Mouse (Mus musculus): ENCODE results near the gene Prop1.

Gene Prop1

DNA sequence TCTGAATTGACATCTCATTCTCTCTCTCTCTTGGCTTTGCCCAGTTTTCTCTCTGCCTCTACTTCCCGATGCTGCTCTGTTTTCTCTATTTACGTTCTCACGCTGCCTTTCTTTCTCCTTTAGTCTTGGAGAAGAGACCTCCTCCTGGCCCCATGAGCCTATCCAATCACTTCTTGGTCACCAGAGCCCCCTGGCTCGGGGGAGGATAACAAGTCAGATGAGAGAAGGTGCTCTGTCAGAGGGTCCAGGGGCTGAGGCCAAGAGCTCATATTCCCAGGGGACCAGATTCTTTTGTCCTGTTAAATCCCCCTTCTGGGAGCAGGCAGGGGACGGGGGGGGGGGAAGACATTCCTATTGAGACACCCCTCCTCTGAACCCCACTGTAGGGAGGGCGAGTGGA, at the start of gene Prop1:
TSS of gene Prop1 (minus strand) at position 101 of the 400 bp plus-strand sequence.
- no peak for DNase-seq (ENCODE audit: low spot score in 2 of 2)

DNA sequence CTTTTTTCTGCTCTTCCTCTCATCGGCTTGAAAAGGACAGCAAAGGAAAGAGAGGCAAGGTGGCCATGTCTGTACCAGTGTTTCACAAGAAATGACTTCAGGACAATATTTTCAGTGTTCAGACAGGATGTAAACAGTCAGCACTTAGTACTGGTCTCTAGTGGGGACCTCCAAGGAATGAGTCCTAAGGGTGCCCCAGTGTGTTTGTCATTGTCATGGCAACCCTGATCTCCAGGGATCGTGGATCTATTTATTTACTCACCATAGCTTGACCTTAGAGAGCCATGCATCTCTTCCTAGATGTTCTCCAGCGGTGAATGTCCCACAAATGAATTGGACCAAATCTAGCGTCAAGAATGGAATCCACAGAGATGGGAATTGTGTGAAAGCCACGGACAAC, 49.7 kb upstream of the Prop1 start, which contains the start of gene Olfr51:
TSS of gene Olfr51 (plus strand) at position 301 of the 400 bp plus-strand sequence.
- no peak for DNase-seq (ENCODE audit: low spot score in 2 of 2)

DNA sequence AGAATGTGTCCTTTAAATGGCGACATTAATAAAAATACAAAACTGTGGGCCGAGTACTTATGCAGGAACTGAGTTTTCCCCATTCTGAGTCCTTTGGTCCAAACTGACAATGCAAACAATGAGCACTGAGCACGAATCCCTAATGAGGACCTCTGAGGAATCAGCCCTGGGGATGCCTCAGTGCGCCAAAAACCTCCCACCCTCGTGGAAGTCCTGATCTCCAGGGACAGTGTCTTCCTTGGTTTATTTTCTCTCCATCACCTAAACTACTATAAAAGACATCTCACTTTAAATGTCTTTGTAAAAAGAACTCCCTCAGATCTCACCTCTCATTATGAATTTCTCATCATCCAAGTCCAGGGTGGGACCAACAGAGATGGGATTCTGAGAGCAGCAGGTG, 28.1 kb upstream of the Prop1 start, which contains the start of gene Olfr1377:
TSS of gene Olfr1377 (plus strand) at position 301 of the 400 bp plus-strand sequence.
- DNase-seq (ENCODE audit: low spot score in 2 of 2) = no peak

DNA sequence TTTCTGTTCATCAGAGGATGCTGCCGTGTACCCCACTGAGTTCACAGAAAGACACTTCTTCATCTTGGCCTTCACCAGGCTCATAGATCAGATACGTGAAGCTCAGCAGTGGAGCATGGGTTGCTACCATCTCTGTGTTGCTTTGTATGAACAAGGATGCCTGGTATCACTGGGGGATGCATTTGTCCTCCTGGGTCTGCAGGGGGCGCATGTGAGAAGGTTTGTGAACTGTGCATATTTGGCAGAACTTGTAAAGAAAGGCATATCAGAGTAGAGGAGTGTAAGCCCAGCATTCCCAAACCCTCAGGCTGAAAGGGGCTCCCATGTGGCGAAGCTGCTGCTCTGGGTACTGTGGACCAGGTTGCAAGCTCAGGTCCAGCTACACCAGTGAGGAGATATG, 23.7 kb upstream of the Prop1 start:
- no peak for DNase-seq (ENCODE audit: low spot score in 2 of 2)

DNA sequence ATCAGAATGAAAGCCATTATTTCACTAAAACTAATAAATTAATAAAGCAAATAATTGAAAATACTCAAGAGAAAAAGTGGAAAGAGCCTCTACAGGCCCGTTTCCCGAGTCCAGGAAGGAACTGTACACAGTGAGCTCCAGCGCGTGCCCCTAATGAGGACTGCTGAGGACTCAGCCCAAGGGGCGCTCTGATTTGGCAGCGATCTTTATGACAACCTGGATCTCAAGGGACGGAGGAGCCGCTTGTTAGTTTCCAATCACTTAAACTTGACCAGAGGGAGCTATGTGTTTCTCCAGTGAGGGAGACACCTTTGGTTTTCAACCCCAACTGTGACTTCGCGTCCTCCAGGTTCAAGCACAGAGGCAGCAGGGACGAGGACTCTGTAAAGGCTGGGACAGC, 12.7 kb upstream of the Prop1 start, which contains the start of gene Olfr1378:
TSS of gene Olfr1378 (plus strand) at position 301 of the 400 bp plus-strand sequence.
- no peak for DNase-seq (ENCODE audit: low spot score in 2 of 2)

DNA sequence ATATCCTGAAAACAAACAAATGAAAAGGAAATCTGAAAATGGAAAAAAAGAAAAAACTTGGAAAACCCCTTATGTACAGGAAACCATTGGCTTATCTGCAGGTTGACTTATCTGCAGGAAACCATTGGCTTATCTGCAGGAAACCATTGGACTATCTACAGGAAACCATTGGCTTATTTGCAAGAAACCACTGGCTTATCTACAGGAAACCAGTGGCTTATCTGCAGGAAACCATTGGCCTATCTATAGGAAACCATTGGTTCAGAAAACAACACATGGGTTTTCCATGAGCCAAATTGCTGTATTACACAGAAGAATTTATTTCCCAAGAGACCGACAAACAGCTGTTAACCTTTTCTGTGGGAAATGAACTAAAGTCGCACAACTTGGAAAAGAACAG, 11.3 kb upstream of the Prop1 start:
- no peak for DNase-seq (ENCODE audit: low spot score in 2 of 2)

DNA sequence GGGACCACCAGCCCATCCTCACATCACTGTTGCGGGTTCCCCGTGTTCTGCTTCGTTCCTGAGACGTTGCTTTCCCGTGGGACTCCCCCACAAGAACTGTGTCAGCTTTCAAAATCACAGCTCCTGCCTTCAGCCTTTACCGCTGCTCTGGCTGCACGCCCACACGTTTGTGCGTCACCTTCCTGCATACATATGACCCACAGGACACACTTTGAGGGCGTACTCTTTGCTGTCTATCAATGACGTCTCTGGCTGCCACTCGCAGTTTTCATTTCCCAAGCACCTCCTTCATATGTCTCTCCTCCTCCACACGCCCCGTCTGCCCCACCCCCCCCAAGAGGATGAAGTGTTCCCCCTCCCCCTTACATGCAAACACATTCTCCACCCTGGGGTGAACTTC, 1.3 kb downstream of the Prop1 start:
- no peak for DNase-seq (ENCODE audit: low spot score in 2 of 2)

DNA sequence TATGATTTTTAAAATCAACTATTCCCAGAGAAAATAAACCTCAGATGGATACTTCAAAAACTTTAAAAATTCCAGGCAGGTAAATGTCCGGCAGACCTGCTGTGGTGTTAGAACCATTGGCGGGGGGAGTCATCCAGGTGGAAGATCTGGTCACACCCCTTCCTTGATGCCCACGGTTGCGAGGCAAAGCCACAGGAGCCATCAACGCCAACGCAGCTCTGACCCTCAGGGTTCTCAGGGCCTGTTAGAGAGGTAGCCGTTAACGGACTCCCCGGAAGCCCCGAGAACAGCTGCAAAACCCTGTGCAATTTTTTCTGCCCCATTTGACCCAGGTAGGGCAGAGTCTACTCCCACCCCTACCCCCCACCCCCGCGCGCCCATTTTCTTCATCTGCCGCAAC, 10.1 kb downstream of the Prop1 start, which contains the start of gene 4933414I15Rik:
TSS of gene 4933414I15Rik (minus strand) at position 260 of the 400 bp plus-strand sequence.
- DNase-seq (ENCODE audit: low spot score in 2 of 2) = no peak

DNA sequence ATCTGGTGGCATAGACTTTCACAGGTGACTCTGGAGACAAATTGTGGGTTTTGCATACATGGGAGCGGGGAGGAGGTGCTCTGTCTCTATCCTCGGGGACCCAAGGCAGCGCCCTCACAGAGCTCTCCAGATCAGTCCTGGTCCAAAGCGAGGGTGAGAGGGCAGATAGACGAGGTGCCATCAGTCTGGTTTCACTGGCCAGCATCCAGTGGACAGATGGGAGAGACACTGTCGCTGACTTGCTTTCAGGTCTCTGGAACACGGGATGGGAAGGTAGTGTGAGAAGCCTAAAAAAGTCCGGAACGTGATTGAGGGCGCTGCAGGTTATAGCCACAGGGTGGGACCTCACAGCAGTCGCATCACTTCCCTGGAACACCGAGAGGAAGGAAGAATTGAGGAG, 11.2 kb downstream of the Prop1 start:
- DNase-seq (ENCODE audit: low spot score in 2 of 2) = no peak

DNA sequence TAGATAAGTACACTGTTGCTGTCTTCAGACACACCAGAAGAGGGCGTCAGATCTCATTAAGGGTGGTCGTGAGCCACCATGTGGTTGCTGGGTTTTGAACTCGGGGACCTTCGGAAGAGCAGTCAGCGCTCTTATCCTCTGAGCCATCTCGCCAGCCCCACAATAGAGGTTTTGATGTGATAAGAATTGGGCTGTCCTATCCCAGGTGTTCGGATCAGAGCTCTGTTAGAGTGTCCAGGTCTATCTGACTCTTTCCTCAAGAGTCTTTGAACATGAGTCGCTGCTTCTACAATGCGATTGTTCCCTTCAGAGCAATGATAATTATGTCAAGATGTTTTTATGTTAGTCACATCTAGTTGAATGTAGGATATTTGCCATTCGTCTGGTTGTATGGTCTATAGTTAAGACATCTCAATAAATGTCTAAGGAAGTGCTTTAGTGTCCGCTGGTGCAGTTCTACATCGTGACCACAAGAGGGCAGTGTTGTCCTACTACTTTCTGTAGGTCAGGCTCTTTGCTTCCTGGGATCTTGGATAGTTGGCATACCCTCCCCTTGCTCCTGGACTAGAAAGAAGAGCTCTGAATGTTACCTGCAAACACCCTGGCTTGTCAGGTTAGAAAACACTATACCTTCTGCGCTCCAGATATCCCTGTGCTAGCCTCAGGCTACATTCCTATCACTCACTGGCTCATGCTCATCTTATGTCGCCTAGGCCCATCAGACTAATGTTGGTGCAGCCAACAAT, 13.8 kb downstream of the Prop1 start:
- no peak for DNase-seq (ENCODE audit: low spot score in 2 of 2)

DNA sequence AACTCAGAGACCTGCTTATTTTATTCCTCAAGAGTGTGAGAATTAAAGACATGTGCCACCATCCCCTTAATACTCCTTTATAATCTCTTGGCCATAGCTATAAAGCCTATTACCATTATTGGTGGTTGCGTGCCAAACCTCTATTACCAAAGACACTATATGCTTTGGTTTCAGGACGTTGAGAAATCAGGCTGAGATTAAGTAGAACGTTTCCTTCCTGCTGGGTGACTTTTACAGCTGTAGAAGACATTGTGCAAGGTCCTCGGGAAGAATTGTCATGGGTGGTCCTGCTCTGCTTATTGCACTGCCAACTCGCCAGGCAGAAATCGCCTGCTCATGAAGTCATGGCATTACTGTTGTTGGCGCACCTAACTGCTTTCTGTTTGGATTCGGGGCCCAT, 15.1 kb downstream of the Prop1 start:
- DNase-seq (ENCODE audit: low spot score in 2 of 2) = no peak

DNA sequence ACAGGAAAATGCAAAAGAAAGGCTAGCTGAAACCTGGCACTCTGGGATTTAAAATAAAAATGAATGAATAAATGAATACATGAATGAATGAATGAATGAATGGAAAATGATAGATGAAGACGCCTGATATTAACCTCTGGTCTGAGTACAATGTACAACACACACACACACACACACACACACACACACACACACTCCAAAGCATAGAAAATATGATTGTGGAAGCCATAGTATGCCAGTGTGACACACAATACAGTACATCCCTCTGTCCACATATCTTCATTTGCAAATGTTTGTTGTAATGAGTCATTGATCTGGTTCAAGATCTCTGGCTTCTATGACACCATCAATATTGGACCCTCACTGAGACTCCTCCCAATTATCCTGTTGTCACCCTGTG, 21.5 kb downstream of the Prop1 start:
- DNase-seq (ENCODE audit: low spot score in 2 of 2) = no peak

DNA sequence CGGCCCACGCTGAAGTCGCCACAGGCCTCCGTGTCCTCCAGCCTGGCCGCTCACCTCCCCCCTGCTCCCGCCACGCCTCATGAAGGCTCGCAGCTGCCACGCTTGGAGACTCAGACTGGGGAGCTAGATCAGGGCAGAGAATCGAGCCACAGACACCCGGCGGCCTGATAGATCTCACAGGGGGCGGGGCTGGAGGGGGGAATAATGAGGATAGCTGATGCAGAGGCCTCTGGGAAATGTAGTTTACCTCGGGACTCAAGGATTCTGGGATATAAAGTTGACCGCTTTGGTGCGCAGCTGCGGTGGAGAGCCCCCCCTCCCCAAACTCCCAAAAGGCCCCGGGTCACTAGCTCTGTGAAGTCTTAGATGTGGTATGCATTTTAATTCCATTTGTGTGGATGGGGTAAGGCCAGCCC, 22.1 kb downstream of the Prop1 start, which contains the start of gene Zfp354b:
TSS of gene Zfp354b (minus strand) at position 183 of the 416 bp plus-strand sequence.
- DNase-seq (ENCODE audit: low spot score in 2 of 2) = peak in 1 of 2 experiments; percentile 17

DNA sequence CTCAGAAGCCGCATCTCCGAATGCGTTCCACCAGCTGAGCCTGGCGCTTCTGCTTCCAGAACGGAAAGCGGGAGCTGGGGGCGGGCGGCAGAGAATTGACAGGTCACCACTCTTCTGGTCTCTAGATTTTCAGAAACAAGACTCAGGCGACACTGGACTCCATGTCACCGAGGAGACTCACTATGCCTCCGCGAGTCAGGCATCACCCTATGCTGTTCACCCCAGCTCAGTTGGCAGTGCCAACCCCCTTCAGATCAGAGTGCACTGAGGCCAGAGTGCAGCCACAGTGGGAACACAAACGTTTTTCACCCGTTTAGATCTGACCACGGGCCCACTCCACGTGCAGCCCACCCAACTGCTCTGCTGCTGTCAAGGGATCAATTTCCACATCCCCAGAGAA, 22.5 kb downstream of the Prop1 start:
- DNase-seq (ENCODE audit: low spot score in 2 of 2) = no peak

DNA sequence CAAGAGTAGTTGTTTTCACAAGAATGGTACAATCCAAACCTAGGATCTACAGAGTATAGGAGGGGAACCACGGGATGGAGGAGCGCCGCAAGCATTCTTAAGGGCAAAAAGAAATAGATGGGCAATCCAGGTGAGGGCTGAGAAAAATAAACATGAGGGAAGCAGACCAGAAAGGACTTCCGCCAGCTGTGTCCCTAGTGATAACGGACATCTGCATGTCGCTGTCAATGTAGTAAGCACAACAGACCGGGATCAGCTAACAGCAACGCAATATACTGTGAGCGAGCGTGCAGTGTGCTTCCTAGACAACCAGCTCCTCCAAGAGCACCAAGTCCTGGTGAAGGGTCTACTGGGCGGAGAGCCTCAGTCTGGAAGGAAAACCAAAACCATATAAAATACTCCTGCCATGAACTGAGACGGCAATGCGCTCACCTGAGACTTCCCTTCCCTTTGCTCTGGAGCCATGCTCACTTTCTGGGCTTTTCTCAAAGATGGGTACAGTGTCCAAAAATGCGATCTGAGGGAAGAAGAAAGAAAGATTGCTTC, 23.0 kb downstream of the Prop1 start:
- DNase-seq (ENCODE audit: low spot score in 2 of 2) = no peak

DNA sequence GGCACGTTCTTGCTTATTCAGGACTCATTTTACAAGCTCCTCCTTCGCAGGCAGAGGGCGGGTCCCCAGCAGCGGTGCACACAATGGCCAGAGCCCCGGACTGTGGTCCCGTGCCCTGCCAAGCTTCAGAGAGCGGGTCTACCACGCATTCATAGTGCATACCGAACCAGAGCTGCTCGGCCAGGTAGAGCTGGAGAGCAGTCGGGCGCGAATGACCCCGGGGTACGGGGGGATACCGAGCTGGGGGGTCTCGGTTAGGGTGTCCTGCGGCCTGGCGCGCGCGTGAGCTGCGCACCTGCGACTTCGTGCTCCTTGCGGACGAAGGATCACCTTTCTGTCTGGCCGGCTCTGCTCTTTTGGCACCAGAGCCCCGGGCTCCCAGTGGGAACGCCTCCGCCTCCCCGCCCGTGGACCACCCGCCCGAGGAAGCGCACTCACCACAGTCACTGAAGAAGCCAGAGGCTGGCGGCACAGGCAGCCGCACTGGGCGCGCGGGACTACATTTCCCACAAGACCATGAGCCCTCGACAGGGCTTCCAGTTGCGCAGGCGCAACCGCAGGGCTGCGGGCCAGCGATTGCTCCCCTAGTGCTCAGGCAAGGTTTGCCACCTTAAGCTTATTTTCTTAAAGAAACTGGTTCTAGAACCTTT, 37.8 kb downstream of the Prop1 start, which contains the start of gene Zfp2:
TSS of gene Zfp2 (minus strand) at position 495 of the 650 bp plus-strand sequence.
- DNase-seq (ENCODE audit: low spot score in 2 of 2) = peak; percentile 57 to 80

DNA sequence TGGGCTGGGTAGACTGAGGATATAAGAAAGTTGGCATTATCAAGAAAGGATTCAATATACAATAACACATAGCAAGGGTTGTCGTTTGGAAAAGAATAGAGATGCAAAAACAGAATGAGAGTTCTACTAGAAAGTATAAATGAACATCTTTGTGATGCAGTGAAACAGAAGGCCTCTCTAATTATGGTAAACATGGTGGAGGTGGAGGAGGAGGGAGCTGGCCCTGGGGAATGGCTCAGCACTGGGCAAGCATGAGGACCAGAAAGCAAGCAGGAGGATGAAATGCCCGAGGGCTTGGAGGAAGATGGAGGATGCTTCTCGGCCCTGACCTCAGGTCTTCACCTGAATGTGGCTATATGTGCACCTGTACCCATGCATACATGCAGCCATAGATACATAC, 39.1 kb downstream of the Prop1 start:
- DNase-seq (ENCODE audit: low spot score in 2 of 2) = no peak

DNA sequence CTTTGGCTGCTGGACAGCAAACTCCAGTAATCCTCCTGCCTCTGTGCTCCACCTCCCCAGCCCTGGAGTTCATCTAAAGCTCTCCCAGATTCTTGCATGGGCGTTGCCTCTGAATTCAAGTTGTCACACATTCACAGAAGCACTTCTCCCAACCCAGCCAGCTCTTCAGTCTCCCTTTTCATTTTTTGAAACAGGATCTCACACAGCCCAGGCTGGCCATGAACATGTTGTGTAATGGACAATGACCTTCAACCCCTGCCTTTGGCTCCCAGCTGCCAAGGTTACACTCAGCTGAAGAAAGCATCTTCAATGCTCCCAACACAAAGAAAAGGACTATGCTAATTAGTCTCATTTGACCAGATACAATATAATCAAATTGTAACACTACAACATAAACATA, 40.3 kb downstream of the Prop1 start:
- DNase-seq (ENCODE audit: low spot score in 2 of 2) = no peak

DNA sequence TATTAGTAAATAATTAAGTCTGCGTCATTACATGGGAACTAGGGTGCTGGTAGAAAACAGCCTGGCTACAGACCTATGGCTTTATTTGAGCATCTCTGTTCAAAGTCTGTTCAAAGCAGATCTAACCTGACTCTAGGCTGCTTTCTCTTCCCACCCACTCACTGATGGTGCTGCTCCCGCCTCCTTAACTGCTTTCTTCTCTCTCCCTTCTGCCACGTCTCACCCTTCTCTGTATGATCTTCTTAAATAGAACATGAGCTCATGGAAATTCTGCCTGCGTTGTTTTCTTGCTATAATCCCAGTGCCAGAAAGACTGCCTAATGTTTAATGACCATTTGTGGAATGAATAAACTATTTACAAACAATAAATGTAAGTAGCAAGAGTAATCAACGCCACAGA, 45.4 kb downstream of the Prop1 start:
- no peak for DNase-seq (ENCODE audit: low spot score in 2 of 2)
